Mouse (Mus musculus): Measurements from ENCODE around the gene Guf1.

Gene Guf1

DNA sequence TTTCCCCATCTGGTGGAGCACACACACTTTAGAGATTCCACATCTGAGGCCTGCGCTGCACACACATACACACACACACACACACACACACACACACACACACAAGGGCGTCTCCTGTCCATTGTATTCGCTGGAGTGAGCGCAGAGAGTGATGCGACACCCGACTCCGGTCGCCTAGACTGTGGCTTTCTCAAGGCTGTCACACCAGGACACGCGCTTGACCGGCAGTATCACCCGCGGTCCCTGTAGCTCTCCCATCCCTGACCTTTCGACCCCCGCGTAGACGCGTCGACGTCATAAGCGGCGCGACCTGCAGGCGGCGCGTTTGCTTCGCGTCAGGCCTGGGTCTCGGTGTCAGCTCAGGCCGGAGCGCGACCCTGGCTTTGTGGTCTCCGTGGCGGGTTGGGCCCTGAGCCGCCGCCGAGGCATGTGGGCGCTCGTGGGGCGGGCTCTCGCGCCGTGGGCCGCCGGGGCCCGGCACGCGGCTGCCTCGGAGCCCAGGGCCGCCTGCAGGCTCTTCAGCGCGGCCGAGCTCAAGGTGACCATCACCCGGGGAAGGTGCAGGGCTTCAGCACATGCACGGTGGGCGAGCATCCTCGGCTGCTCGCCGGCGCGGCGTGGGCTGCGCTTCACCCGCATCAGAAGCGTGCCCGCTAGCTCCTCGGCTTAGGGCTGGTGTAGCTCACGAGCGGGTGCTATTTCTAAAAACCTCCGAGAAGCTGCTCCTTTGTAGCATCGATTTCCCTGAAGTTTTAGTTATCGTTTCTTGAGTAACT, at the start of gene Guf1:
Gene Guf1, plus strand, starts transcription at position 296 of the 776 bp plus-strand sequence.
- peak; percentile 94 for DNase-seq (ENCODE audit: low spot score)

GRCm38 (mm10) chr5:69507045-69507444, 49.7 kb upstream of the Guf1 start:
- DNase-seq (ENCODE audit: low spot score), result no peak

DNA sequence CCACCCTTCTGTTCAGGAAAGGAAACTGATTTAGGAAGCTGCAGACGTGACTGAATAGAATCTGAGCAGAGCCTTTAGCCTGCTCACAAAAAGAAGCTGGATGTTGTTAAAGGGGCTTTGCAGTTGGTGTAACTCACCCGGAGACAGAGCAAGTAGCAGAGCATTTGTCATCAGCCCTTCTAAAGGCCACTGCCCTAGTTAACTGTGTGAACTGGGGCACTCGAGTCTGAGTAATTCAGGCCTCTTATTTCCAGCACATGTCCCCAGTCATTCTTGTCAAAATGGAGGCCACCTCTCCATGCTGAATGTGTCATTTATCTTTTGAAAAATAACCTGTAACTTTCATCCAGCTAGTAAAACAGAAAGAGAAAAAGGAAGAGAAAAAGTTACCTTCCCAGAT, 45.1 kb upstream of the Guf1 start:
- DNase-seq (ENCODE audit: low spot score), result no peak

DNA sequence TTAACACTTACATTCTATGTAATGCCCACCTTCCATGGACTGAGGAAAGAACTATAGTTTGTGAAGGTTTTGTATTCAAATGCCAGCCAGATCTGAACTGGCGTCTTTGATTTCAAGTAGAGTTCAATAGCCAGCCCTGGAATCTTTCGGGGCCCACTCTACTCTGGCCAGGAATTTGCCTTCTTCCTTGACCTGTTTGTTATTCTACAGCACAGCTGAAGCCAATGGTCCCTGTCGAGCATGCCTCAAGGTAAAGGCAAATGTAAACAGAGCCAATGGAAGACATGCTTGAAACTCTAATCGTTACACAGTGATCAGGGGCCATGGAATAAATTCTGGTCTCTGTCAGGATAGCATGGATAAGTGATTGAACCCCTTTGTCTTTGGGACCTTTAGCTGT, 44.5 kb upstream of the Guf1 start:
- no peak for DNase-seq (ENCODE audit: low spot score)

GRCm38 (mm10) chr5:69520661-69521278, 36.0 kb upstream of the Guf1 start:
- DNase-seq (ENCODE audit: low spot score), result no peak

GRCm38 (mm10) chr5:69522064-69522463, 34.7 kb upstream of the Guf1 start:
- DNase-seq (ENCODE audit: low spot score), result no peak

DNA sequence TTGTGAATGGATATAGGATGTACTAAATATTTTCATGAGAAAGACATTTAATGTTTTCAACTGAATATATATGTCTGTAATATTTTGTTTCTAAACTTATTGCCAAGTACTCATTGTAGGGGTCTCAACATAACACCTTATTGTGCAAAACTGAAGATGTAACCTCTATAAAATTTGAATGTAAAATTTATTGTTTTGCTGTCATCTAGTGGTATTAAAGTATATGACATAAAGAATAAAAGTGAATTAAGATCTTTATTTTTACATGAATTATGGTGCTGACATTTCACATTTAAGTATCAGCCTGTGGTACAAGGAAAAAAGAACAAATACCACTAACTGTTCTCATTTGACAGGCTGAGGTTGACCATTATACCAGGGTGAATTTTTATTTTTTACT, 32.8 kb upstream of the Guf1 start:
- DNase-seq (ENCODE audit: low spot score), result no peak

DNA sequence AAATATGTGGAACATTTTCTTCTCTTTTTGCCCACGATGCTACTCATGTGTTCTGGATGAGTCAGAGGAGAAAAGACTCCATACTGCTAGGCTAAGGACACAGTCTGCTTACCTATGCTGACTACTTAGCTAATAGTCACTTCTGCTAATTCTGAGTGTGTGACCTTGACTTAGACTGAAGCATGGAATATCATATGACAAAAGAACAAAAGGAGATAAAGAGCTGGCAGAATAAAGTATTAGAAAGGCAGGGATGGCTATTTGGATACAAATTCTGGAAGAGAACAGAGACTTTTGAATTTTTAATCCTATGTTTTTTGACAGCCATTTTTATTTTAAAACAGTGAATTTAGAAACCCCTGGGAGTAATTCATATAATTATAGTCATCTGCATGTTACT, 15.0 kb upstream of the Guf1 start:
- DNase-seq (ENCODE audit: low spot score), result no peak

DNA sequence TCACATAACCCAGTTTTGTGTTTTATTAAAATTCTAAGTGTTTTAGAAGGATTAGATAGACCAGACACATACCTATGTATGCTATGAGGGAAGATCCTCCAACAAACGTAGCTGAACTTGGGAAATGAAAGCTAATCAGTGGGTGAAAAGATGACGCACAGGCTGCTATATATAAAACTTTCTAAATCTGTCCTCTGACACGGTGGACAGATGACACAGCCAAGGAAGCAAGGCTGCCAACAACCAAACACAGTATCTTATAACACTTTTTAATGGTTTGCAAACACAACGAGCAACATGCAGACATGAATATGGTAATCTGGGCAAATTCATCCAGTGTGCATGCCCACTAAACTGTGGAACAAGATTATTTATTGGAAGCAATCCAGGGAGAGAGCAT, 14.2 kb upstream of the Guf1 start, which contains the start of gene Yipf7:
Gene Yipf7, minus strand, starts transcription at position 160 of the 400 bp plus-strand sequence.
- DNase-seq (ENCODE audit: low spot score), result no peak

DNA sequence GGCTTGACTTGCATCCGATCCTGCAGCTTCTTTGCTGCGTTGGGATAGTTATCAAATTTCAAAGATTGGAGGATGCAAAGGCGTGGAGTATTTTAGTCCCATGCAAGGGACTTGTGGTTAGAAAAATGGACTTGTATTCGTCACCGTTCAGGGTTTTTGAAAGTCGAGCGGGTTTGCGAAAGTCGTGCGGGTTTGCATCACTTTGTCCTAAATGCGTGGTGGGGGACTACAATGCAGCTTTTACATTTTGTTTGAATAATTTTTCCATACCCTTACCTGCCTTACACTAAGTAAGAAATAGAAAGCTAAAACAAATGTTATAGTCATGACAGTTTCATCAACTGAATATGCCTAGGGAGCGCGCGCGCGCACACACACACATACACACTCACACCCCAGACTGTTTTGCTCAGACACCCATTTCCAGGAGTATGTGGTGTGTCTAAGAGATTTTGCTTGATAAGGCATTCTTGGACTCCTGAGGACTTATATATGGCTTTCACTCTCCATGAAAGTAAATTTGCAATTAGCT, 747 bp downstream of the Guf1 start:
- DNase-seq (ENCODE audit: low spot score), result no peak

GRCm38 (mm10) chr5:69591640-69592461, 35.1 kb downstream of the Guf1 start, which contains the start of gene Gnpda2:
Gene Gnpda2 (minus strand): TSS chr5:69592340.
- peak; percentile 88 for DNase-seq (ENCODE audit: low spot score)

GRCm38 (mm10) chr5:69601027-69601426, 44.3 kb downstream of the Guf1 start:
- no peak for DNase-seq (ENCODE audit: low spot score)

DNA sequence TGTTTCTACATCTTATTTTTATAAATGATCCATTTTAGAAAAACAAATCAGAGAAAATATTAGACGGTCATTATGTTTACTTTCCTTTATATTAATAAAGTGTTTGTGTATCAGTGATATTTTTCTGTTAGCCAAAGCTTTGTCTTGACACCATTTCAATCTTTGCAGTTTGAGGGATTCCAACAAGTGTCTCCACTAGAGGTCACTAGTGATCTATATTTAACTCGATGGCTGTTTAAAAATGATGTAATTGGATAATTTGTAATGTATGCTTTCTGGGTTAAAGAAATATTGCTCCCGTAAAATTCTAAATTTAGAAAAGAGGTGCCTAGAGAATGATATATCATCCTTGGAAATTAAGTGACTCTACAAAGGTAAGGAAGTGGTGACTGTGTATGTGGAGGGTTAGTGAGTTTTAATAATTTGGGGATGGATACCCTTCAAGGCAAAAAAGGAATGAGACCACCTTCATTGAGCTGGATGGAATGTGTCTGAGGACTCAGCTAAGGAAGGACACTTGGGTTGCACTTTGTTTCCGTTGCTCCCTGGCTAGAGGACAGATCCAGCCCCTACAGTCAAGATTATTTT, 56.6 kb downstream of the Guf1 start:
- no peak for DNase-seq (ENCODE audit: low spot score)

DNA sequence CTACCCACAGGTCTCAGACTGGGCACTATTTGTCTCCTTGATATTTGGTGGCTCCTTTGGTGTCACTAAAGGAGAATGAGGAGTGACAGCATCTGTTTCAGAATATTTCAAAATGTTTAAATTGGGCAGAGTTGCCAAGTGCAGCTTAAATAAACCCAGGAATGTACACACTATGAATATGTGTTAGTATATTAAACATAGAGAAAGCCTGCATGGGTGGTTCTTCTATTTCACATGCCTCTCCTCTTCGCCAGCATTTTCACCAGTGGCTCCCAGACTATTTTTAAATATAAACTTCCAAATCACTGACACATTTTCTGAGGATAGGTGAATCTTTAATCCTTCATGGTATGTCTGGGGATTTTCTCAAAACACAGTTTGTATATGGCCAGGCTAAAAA, 64.2 kb downstream of the Guf1 start:
- no peak for DNase-seq (ENCODE audit: low spot score)
